Mouse (Mus musculus) intestine, postnatal 0 days (tissue): ENCODE measurements at regions not wholly inside any gene's neighbourhood (a gene's known extent, or its start where the extent isn't known, plus 50 kb on each side); places are given as distances from the start of the nearest gene placed in this dataset.
"Not testable (repeated sequence)": the region's sequence is repeated elsewhere in the genome, so short reads cannot be mapped to it uniquely, and the experiment has no call there.

Source experiments
- ATAC-seq: fragments of 200-750 bp; cut with Nextera tagmentation; 2 replicates; pipeline ENCODE4 v1.8.0; 2017; ENCODE audit warnings: mild to moderate bottlenecking, moderate TSS enrichment, moderate library complexity
- H3K27ac ChIP-seq: fragments of 300-500 bp; sonication (generic); 2 replicates; pipeline ENCODE4 v1.5.1; 2014; ENCODE audit warnings: mild to moderate bottlenecking, low read depth, low read length, moderate library complexity
- H3K27me3 ChIP-seq: fragments of 300-500 bp; sonication (generic); replicated peaks from 2 replicates; pipeline ENCODE4 v1.6.1; 2014; ENCODE audit warnings: low read length, mixed read lengths; ENCODE audit not compliant: control insufficient read depth, insufficient read depth
- H3K36me3 ChIP-seq: fragments of 300-500 bp; sonication (generic); 2 replicates; pipeline ENCODE4 v1.6.1; 2014; ENCODE audit warnings: mild to moderate bottlenecking, moderate library complexity; ENCODE audit not compliant: control insufficient read depth, insufficient read depth
- H3K4me1 ChIP-seq: fragments of 300-500 bp; sonication (generic); replicated peaks from 2 replicates; pipeline ENCODE4 v1.6.1; 2014; ENCODE audit warnings: antibody characterized with exemption, low read length, mixed read lengths; ENCODE audit not compliant: control insufficient read depth, insufficient read depth
- H3K4me2 ChIP-seq: fragments of 300-500 bp; sonication (generic); replicated peaks from 2 replicates; pipeline ENCODE4 v1.6.1; 2014; ENCODE audit warnings: low read depth, mild to moderate bottlenecking, moderate library complexity
- H3K4me3 ChIP-seq: fragments of 300-500 bp; sonication (generic); 2 replicates; pipeline ENCODE4 v1.5.1; 2014; ENCODE audit warnings: low read depth, low read length
- H3K9ac ChIP-seq: fragments of 300-500 bp; sonication (generic); 2 replicates; pipeline ENCODE4 v1.6.1; 2014; ENCODE audit warnings: mild to moderate bottlenecking, low read depth, low read length
- H3K9me3 ChIP-seq: fragments of 300-500 bp; sonication (generic); 2 replicates; pipeline ENCODE4 v1.6.1; 2016; ENCODE audit warnings: mixed run types; ENCODE audit not compliant: control insufficient read depth
- CTCF ChIP-seq: sonication (generic); IDR thresholded peaks from 2 replicates; pipeline ENCODE4 v1.5.1; 2016; ENCODE audit warnings: low read depth, mild to moderate bottlenecking, control low read depth, antibody characterized with exemption, moderate library complexity
- WGBS: fragments of 180-500 bp; shearing (Covaris S2); extraction: QIAGEN DNeasy Blood & Tissue Kit; methylation state at CpG from one replicate; pipeline ENCODE4 v1.1.7; 2014; 5-methylcytosine and 5-hydroxymethylcytosine counted together

DNA sequence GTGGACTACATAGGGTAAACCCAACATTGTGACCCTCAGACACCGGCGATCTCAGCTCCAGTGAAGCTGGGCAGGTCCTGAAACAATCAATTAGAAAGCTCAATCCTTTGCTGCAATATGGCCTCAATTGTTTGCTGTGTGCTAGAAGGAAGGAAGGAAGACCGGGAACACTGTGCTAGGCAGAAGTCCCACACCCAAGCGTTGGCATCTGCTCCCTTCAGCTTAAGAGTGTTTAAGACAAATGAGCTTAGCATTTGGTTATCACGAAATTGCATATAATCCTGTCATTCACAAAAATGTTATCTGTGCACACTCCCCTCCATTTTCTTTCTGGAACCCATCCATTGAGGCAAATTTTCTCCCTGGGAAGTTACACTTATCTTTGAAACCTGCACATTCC, 110.7 kb upstream of the Cpne8 start:
- Histone ChIP-seq H3K4me3 (no peak overlapping the region), H3K9me3 (no peaks in the 10 kb centered on the region), H3K4me1 (no peaks in the 10 kb centered on the region), H3K9ac (no peak overlapping the region), H3K27ac (no peak overlapping the region), H3K36me3 (no peaks in the 10 kb centered on the region), H3K4me2 (no peak overlapping the region), H3K27me3 (no peaks in the 10 kb centered on the region)
- ATAC-seq = no peak
- 65% methylated on average over 5 of the region's 5 CpGs for WGBS
- TF ChIP-seq CTCF = no peak

GRCm38 (mm10) chr15:90784741-90785140, 105.5 kb upstream of the Cpne8 start:
- no peak overlapping the region for H3K27ac ChIP-seq
- H3K36me3 ChIP-seq = no peaks in the 10 kb centered on the region
- H3K4me3 ChIP-seq = no peak overlapping the region
- no peak overlapping the region for H3K9ac ChIP-seq
- ATAC-seq = no peak
- TF ChIP-seq CTCF = no peak
- WGBS = 84% methylated on average over 5 of the region's 5 CpGs
- H3K27me3 ChIP-seq = no peaks in the 10 kb centered on the region
- H3K4me2 ChIP-seq = no peak overlapping the region
- no peaks in the 10 kb centered on the region for H3K4me1 ChIP-seq
- no peaks in the 10 kb centered on the region for H3K9me3 ChIP-seq

GRCm38 (mm10) chr15:90767521-90767920, 88.3 kb upstream of the Cpne8 start:
- no peaks in the 10 kb centered on the region for H3K36me3 ChIP-seq
- TF ChIP-seq CTCF = no peak
- H3K4me3 ChIP-seq = no peak overlapping the region
- WGBS = 36% methylated on average over 5 of the region's 5 CpGs
- H3K4me2 ChIP-seq = no peak overlapping the region
- H3K27me3 ChIP-seq = no peaks in the 10 kb centered on the region
- no peak overlapping the region for H3K27ac ChIP-seq
- no peaks in the 10 kb centered on the region for H3K4me1 ChIP-seq
- no peaks in the 10 kb centered on the region for H3K9me3 ChIP-seq
- no peak overlapping the region for H3K9ac ChIP-seq
- no peak for ATAC-seq

DNA sequence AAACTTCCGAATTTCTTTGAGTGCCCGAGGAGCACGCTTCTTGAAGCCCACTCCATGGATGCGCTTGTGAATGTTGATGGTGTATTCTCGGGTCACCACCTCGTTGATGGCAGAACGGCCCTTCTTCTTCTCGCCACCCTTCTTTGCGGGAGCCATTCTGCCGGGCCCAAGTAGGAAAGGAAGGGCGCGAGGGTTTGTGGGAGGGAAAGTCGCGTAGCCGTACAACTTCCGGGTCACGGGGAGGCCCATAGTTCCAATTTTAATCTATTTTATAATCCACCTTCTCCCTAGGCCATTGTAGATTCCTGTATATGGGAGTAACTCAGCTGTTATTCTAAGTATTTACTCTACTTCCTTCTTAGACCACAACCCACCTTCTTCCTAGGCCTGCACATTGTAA, 85.3 kb upstream of the Cpne8 start:
- 98% methylated on average over 8 of the region's 17 CpGs for WGBS
- not testable (repeated sequence) for H3K36me3 ChIP-seq, H3K27ac ChIP-seq, H3K4me1 ChIP-seq, ATAC-seq, H3K4me2 ChIP-seq, H3K27me3 ChIP-seq, H3K9me3 ChIP-seq, H3K9ac ChIP-seq, H3K4me3 ChIP-seq

- Histone ChIP-seq H3K4me3 (no peak overlapping the region), H3K27ac (no peak overlapping the region), H3K4me1 (no peaks in the 10 kb centered on the region), H3K4me2 (no peak overlapping the region), H3K9ac (no peak overlapping the region), H3K36me3 (no peaks in the 10 kb centered on the region), H3K9me3 (no peaks in the 10 kb centered on the region), H3K27me3 (no peaks in the 10 kb centered on the region)
- no peak for ATAC-seq
- no peak for TF ChIP-seq CTCF
- 90% methylated on average over 7 of the region's 7 CpGs for WGBS
These were observed 54.7 kb upstream of the Cpne8 start for GRCm38 (mm10) chr15:90733891-90734290.
